Mouse (Mus musculus): ENCODE measurements around the gene Wfdc13. TPM values are rescaled to one million over a fixed set of nuclear protein-coding genes. Genes with fewer than 3 reads are reported as not detected.

The Wfdc13 gene
- polyA plus RNA-seq, 1 experiment = not detected

DNA sequence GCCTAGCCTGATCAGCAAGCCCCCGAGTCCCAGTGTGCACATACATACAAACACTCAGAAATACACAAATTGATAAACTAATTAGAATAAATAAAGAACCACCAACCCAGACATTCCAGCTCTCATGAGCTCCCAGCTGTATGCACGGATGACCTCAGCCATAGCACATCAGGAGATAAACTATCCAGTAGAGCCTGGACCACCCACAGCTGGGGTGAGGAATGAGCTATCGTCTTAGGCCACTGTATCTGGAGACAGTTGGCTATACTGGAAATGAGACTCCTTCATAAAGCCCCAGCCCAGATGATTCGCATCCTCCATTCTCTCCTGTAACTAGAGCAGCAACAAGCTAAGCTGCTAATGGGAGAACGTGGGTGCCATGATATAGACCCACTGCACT is 49.9 kb downstream of the Wfdc13 start:
- no peaks in the 10 kb centered on the region for H3K27me3 ChIP-seq (ENCODE audit: control insufficient read depth, insufficient read depth, low read length)
- TF ChIP-seq POLR2A (IDR thresholded peaks at IDR 0.05; ENCODE audit: low read depth, low read length) (no peak), CTCF (IDR thresholded peaks at IDR 0.05; ENCODE audit: extremely low read depth, insufficient read depth, insufficient read length, insufficient replicate concordance) (no peak)
- 88% methylated on average over 5 of the region's 5 CpGs for WGBS
- no peaks in the 10 kb centered on the region for H3K4me1 ChIP-seq (ENCODE audit: control insufficient read depth, insufficient read depth, insufficient read length)
- H3K27ac ChIP-seq (ENCODE audit: insufficient read depth, low read length) = no peak overlapping the region
- no peak for DNase-seq (ENCODE audit: low read depth in 1 of 2, low spot score in 2 of 2)
- no peak overlapping the region for H3K4me3 ChIP-seq (ENCODE audit: extremely low read depth, insufficient read depth, insufficient read length)
- H3K36me3 ChIP-seq (ENCODE audit: control insufficient read depth, insufficient read depth, low read length) = no peaks in the 10 kb centered on the region

DNA sequence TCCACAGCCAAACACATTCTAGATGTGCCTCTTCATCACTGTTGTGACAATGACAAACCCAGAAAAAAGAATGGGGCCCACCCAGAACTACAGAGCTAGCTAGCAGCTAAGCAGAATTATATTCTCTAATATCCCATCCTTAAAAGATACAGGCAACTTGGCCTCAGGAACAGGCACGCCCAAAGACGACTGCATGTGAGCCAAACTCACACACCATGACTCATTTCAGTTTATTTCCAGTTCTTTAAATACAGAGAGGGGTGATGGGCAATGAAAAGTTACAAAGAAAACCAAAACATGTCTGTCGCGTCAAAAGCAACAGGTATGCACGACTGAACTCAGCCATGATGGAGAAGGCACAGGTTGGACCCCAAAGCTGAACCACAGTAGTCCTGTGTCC is 50.5 kb downstream of the Wfdc13 start:
- H3K4me3 ChIP-seq (ENCODE audit: extremely low read depth, insufficient read depth, insufficient read length) = no peak overlapping the region
- H3K36me3 ChIP-seq (ENCODE audit: control insufficient read depth, insufficient read depth, low read length) = no peaks in the 10 kb centered on the region
- 84% methylated on average over 5 of the region's 5 CpGs for WGBS
- H3K27ac ChIP-seq (ENCODE audit: insufficient read depth, low read length) = no peak overlapping the region
- H3K27me3 ChIP-seq (ENCODE audit: control insufficient read depth, insufficient read depth, low read length) = no peaks in the 10 kb centered on the region
- no peak for DNase-seq (ENCODE audit: low read depth in 1 of 2, low spot score in 2 of 2)
- TF ChIP-seq POLR2A (IDR thresholded peaks at IDR 0.05; ENCODE audit: low read depth, low read length) (no peak), CTCF (IDR thresholded peaks at IDR 0.05; ENCODE audit: extremely low read depth, insufficient read depth, insufficient read length, insufficient replicate concordance) (no peak)
- H3K4me1 ChIP-seq (ENCODE audit: control insufficient read depth, insufficient read depth, insufficient read length) = no peaks in the 10 kb centered on the region

Other genes starting within 250 kb of the Wfdc13 start
- 21.0 and 25.0 TPM in 2 replicates for gene Sdc4, start 241.2 kb upstream of the Wfdc13 start, polyA plus RNA-seq (2012; rRNA removed)
- gene Sys1, start 228.1 kb upstream of the Wfdc13 start, polyA plus RNA-seq (2012; rRNA removed) = 111 and 172 TPM in 2 replicates
- 16.4 and 17.2 TPM in 2 replicates for gene Gm20458, start 224.1 kb upstream of the Wfdc13 start, polyA plus RNA-seq (2012; rRNA removed)
- gene Trp53tg5, start 211.4 kb upstream of the Wfdc13 start, polyA plus RNA-seq (2012; rRNA removed) = not detected in 2 replicates
- gene Dbndd2, start 199.0 kb upstream of the Wfdc13 start, polyA plus RNA-seq (2012; rRNA removed) = 15.6 and 20.3 TPM in 2 replicates
- 85.0 and 108 TPM in 2 replicates for gene Pigt, start 187.6 kb upstream of the Wfdc13 start, polyA plus RNA-seq (2012; rRNA removed)
- 0.33 and 0.47 TPM in 2 replicates for gene Wfdc2, start 122.7 kb upstream of the Wfdc13 start, polyA plus RNA-seq (2012; rRNA removed)
- not detected in 2 replicates for gene Spint3, start 111.6 kb upstream of the Wfdc13 start, polyA plus RNA-seq (2012; rRNA removed)
- gene Wfdc6a, start 99.7 kb upstream of the Wfdc13 start, polyA plus RNA-seq (2012; rRNA removed) = 0.15 and 0.21 TPM in 2 replicates
- gene Eppin, start 91.5 kb upstream of the Wfdc13 start, polyA plus RNA-seq (2012; rRNA removed) = not detected in 2 replicates
- gene Wfdc6b, start 71.6 kb upstream of the Wfdc13 start, polyA plus RNA-seq (2012; rRNA removed) = not detected in 2 replicates
- gene Wfdc8, start 71.5 kb upstream of the Wfdc13 start, polyA plus RNA-seq (2012; rRNA removed) = not detected in 2 replicates
- gene Wfdc16, start 46.3 kb upstream of the Wfdc13 start, polyA plus RNA-seq (2012; rRNA removed) = not detected in 2 replicates
- gene Wfdc10, start 29.1 kb upstream of the Wfdc13 start, polyA plus RNA-seq (2012; rRNA removed) = not detected in 2 replicates
- gene Wfdc9, start 28.5 kb upstream of the Wfdc13 start, polyA plus RNA-seq (2012; rRNA removed) = not detected in 2 replicates
- gene Wfdc11, start 11.0 kb upstream of the Wfdc13 start, polyA plus RNA-seq (2012; rRNA removed) = not detected in 2 replicates
- gene Spint4, start 13.4 kb downstream of the Wfdc13 start, polyA plus RNA-seq (2012; rRNA removed) = not detected in 2 replicates
- not detected in 2 replicates for gene Spint5, start 30.2 kb downstream of the Wfdc13 start, polyA plus RNA-seq (2012; rRNA removed)
- 0.18 and 0.34 TPM in 2 replicates for gene Wfdc3, start 60.8 kb downstream of the Wfdc13 start, polyA plus RNA-seq (2012; rRNA removed)
- gene Dnttip1, start 60.9 kb downstream of the Wfdc13 start, polyA plus RNA-seq (2012; rRNA removed) = 38.9 and 48.0 TPM in 2 replicates
- 92.8 and 97.2 TPM in 2 replicates for gene Ube2c, start 84.8 kb downstream of the Wfdc13 start, polyA plus RNA-seq (2012; rRNA removed)
- not detected in 2 replicates for gene Tnnc2, start 94.9 kb downstream of the Wfdc13 start, polyA plus RNA-seq (2012; rRNA removed)
- gene Snx21, start 100.7 kb downstream of the Wfdc13 start, polyA plus RNA-seq (2012; rRNA removed) = 9.5 and 12.9 TPM in 2 replicates
- 44.9 and 54.1 TPM in 2 replicates for gene Acot8, start 119.8 kb downstream of the Wfdc13 start, polyA plus RNA-seq (2012; rRNA removed)
- 2.5 and 3.0 TPM in 2 replicates for gene Zswim3, start 120.0 kb downstream of the Wfdc13 start, polyA plus RNA-seq (2012; rRNA removed)
- 7.7 and 9.3 TPM in 2 replicates for gene Zswim1, start 137.6 kb downstream of the Wfdc13 start, polyA plus RNA-seq (2012; rRNA removed)
- 0.16 and 0.40 TPM in 2 replicates for gene Spata25, start 143.4 kb downstream of the Wfdc13 start, polyA plus RNA-seq (2012; rRNA removed)
- 318 and 362 TPM in 2 replicates for gene Ctsa, start 147.8 kb downstream of the Wfdc13 start, polyA plus RNA-seq (2012; rRNA removed)
- gene Neurl2, start 148.3 kb downstream of the Wfdc13 start, polyA plus RNA-seq (2012; rRNA removed) = 5.7 and 9.6 TPM in 2 replicates
- 48.3 and 51.8 TPM in 2 replicates for gene Pltp, start 172.6 kb downstream of the Wfdc13 start, polyA plus RNA-seq (2012; rRNA removed)
- gene Pcif1, start 194.2 kb downstream of the Wfdc13 start, polyA plus RNA-seq (2012; rRNA removed) = 33.2 and 36.7 TPM in 2 replicates
- gene Zfp335, start 226.7 kb downstream of the Wfdc13 start, polyA plus RNA-seq (2012; rRNA removed) = 37.8 and 47.5 TPM in 2 replicates

Data from spleen, adult 2 months (tissue).